Mouse (Mus musculus): ENCODE results near the gene Tmem40. TPM values are rescaled to one million over a fixed set of nuclear protein-coding genes. Genes with fewer than 3 reads are reported as not detected.

Gene Tmem40
- polyA plus RNA-seq, 1 experiment, result 1.6 TPM

- TF ChIP-seq CTCF (IDR thresholded peaks at IDR 0.05; ENCODE audit: borderline replicate concordance, extremely low read depth, insufficient read depth, insufficient read length) (no peak), POLR2A (IDR thresholded peaks at IDR 0.05; ENCODE audit: borderline replicate concordance, extremely low read depth, insufficient read depth, insufficient read length, poor library complexity, severe bottlenecking) (no peak)
- peak; percentile 29 for DNase-seq (ENCODE audit: low read depth)
These were observed 29.8 kb downstream of the Tmem40 start for GRCm38 (mm10) chr6:115732341-115732928.

GRCm38 (mm10) chr6:115730560-115731342 is 31.5 kb downstream of the Tmem40 start:
- no peak for DNase-seq (ENCODE audit: low read depth)
- TF ChIP-seq CTCF (IDR thresholded peaks at IDR 0.05; ENCODE audit: borderline replicate concordance, extremely low read depth, insufficient read depth, insufficient read length), result no peak
- TF ChIP-seq POLR2A (IDR thresholded peaks at IDR 0.05; ENCODE audit: borderline replicate concordance, extremely low read depth, insufficient read depth, insufficient read length, poor library complexity, severe bottlenecking), result no peak

GRCm38 (mm10) chr6:115727570-115727969 is 34.6 kb downstream of the Tmem40 start:
- no peak for TF ChIP-seq POLR2A (IDR thresholded peaks at IDR 0.05; ENCODE audit: borderline replicate concordance, extremely low read depth, insufficient read depth, insufficient read length, poor library complexity, severe bottlenecking)
- no peak for TF ChIP-seq CTCF (IDR thresholded peaks at IDR 0.05; ENCODE audit: borderline replicate concordance, extremely low read depth, insufficient read depth, insufficient read length)
- no peak for DNase-seq (ENCODE audit: low read depth)

GRCm38 (mm10) chr6:115727108-115727507 is 35.1 kb downstream of the Tmem40 start:
- TF ChIP-seq POLR2A (IDR thresholded peaks at IDR 0.05; ENCODE audit: borderline replicate concordance, extremely low read depth, insufficient read depth, insufficient read length, poor library complexity, severe bottlenecking) (no peak), CTCF (IDR thresholded peaks at IDR 0.05; ENCODE audit: borderline replicate concordance, extremely low read depth, insufficient read depth, insufficient read length) (peak; percentile 58; the same call in 1 of the 2 replicates)
- peak; percentile 28 for DNase-seq (ENCODE audit: low read depth)

- DNase-seq (ENCODE audit: low read depth), result no peak
- TF ChIP-seq POLR2A (IDR thresholded peaks at IDR 0.05; ENCODE audit: borderline replicate concordance, extremely low read depth, insufficient read depth, insufficient read length, poor library complexity, severe bottlenecking) (no peak), CTCF (IDR thresholded peaks at IDR 0.05; ENCODE audit: borderline replicate concordance, extremely low read depth, insufficient read depth, insufficient read length) (no peak)
These were observed 40.0 kb downstream of the Tmem40 start for GRCm38 (mm10) chr6:115722246-115722645.

- TF ChIP-seq POLR2A (IDR thresholded peaks at IDR 0.05; ENCODE audit: borderline replicate concordance, extremely low read depth, insufficient read depth, insufficient read length, poor library complexity, severe bottlenecking) (no peak), CTCF (IDR thresholded peaks at IDR 0.05; ENCODE audit: borderline replicate concordance, extremely low read depth, insufficient read depth, insufficient read length) (peak; percentile 20; the same call in 1 of the 2 replicates)
These were observed 44.3 kb downstream of the Tmem40 start for GRCm38 (mm10) chr6:115717715-115718558.

DNA sequence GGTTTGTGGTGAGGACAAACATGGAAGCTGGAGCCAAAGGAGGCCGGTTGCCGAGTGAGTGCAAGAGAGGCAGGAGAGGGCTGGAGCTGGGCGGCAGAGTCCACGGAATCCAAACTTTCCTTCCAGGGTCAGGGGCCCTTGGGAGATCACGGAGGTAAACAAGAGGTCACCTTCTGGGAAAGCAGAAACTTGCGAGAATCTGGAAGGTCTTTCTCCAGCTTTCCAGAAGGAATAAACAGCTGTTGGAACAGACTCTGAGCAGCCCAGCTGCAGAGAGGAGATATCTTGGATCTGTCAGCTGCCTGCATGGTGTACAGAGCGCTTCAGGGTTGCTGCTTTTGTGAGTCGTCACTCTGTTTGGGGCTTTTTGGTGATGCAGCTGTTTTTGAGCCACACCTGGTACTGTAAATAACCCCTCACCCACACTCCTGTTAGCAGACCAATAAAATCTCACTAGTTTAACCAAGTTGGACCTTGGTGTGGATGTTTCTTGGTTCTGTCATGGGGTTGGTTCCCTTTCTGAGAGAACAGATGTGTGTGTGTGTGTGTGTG is 45.0 kb downstream of the Tmem40 start:
- no peak for DNase-seq (ENCODE audit: low read depth)
- TF ChIP-seq CTCF (IDR thresholded peaks at IDR 0.05; ENCODE audit: borderline replicate concordance, extremely low read depth, insufficient read depth, insufficient read length) (no peak), POLR2A (IDR thresholded peaks at IDR 0.05; ENCODE audit: borderline replicate concordance, extremely low read depth, insufficient read depth, insufficient read length, poor library complexity, severe bottlenecking) (no peak)

More at GRCm38 (mm10) chr6:115717715-115718558, 44.3 kb downstream of the Tmem40 start:
- DNase-seq (ENCODE audit: low read depth), result peak; percentile 90

DNA sequence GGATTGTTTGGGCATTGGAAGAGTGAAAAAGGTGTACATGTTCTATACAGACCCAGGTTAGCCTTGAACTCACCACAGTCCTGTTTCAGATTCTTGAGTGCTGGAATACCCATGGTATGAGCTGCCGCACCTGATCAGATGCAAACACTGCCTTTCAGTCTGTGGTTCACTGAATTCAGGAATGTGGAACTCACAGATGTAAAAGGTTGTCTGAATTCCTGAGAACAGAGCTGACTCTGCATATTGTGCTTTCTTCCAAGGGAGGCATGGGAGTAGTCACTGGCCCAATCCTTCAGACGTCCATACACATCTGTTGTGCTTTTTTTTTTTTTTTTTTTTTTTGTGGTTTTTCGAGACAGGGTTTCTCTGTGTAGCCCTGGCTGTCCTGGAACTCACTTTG is 50.9 kb downstream of the Tmem40 start:
- TF ChIP-seq POLR2A (IDR thresholded peaks at IDR 0.05; ENCODE audit: borderline replicate concordance, extremely low read depth, insufficient read depth, insufficient read length, poor library complexity, severe bottlenecking) (no peak), CTCF (IDR thresholded peaks at IDR 0.05; ENCODE audit: borderline replicate concordance, extremely low read depth, insufficient read depth, insufficient read length) (no peak)

GRCm38 (mm10) chr6:115702901-115703300 is 59.3 kb downstream of the Tmem40 start:
- DNase-seq (ENCODE audit: low read depth), result no peak
- no peak for TF ChIP-seq POLR2A (IDR thresholded peaks at IDR 0.05; ENCODE audit: borderline replicate concordance, extremely low read depth, insufficient read depth, insufficient read length, poor library complexity, severe bottlenecking)
- TF ChIP-seq CTCF (IDR thresholded peaks at IDR 0.05; ENCODE audit: borderline replicate concordance, extremely low read depth, insufficient read depth, insufficient read length), result no peak

More for the DNA sequence above, 50.9 kb downstream of the Tmem40 start:
- DNase-seq (ENCODE audit: low read depth), result no peak

GRCm38 (mm10) chr6:115701302-115701701 is 60.9 kb downstream of the Tmem40 start:
- DNase-seq (ENCODE audit: low read depth), result no peak
- peak; percentile 42; the same call in 1 of the 2 replicates for TF ChIP-seq CTCF (IDR thresholded peaks at IDR 0.05; ENCODE audit: borderline replicate concordance, extremely low read depth, insufficient read depth, insufficient read length)
- TF ChIP-seq POLR2A (IDR thresholded peaks at IDR 0.05; ENCODE audit: borderline replicate concordance, extremely low read depth, insufficient read depth, insufficient read length, poor library complexity, severe bottlenecking), result no peak

GRCm38 (mm10) chr6:115700778-115701177 is 61.4 kb downstream of the Tmem40 start:
- TF ChIP-seq CTCF (IDR thresholded peaks at IDR 0.05; ENCODE audit: borderline replicate concordance, extremely low read depth, insufficient read depth, insufficient read length) (no peak), POLR2A (IDR thresholded peaks at IDR 0.05; ENCODE audit: borderline replicate concordance, extremely low read depth, insufficient read depth, insufficient read length, poor library complexity, severe bottlenecking) (no peak)
- DNase-seq (ENCODE audit: low read depth), result no peak

Measured in brain, embryonic 14.5 days (tissue).